Mouse (Mus musculus) B cell, adult 2 months (primary cell): ENCODE measurements around the gene Trim56.

Source experiments
- DNase-seq, 2 experiments: peaks; one replicate each; pipeline ENCODE4 v3.0.0; 2022

Gene Trim56

DNA sequence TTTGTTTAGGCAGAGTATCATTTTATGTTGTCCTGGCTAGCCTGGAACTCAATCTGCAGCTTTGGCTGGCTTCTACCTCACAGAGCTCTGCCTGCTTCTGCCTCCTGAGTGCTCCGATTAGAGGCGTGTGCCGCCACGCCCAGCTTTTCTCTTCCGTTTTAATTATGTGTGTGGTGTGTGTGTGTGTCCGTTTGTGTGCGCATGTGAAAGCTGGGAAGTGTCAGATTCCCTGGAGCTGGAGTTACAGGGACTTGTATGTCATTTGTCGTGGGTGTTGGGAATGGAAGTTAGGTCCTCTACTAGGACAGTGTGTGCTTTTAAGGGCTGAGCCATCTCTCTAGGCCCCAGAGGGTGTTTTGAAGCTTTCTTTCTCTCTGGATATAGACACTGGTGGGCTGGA, 42.9 kb downstream of the Trim56 start:
- DNase-seq = no peak

DNA sequence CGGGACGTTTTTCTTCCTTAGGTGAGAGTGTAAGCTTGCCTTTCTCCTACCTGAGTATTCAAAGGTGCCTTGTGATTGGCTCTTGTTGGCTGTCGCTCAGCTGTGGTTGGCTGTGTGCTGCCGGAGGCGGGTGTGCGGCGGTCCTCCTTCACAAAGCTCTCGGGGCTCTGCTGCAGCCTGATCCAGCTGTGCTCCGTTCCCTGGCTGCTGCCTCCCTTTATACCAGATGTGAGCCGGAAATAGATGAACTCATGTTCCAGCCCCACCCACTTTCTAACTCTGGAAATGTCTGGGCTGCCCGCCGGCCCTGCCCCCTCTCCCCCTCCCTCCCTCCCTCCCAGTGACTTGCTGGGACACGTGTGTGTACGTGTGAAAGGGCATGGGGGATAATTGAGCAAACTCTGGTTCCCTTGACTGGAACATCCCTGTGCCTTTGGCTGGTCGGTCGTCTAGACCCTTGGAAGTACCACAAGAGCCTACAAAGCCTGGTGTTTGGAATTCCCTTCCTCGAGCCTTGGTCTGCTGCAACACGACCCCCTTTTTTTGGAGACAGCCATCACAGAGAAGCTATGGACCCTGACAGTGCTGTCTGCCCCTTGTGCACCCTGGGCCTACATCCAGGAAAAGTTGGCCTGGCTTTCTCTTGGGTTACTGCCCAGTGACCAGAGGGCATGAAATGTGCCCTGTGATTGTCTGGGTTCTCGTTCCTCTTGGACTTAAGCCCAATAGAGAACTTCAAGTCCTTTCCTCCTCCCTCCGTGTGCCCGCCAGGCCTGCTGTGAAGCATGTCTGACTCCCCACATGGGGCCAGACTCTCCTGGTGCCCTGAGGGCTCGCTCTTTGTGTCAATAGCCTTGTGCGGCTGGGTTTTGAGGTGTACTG, 43.7 kb downstream of the Trim56 start, which contains the start of gene Serpine1:
Gene Serpine1, minus strand, starts transcription at position 190 of the 882 bp plus-strand sequence.
- DNase-seq = peak; percentile 12 to 23

DNA sequence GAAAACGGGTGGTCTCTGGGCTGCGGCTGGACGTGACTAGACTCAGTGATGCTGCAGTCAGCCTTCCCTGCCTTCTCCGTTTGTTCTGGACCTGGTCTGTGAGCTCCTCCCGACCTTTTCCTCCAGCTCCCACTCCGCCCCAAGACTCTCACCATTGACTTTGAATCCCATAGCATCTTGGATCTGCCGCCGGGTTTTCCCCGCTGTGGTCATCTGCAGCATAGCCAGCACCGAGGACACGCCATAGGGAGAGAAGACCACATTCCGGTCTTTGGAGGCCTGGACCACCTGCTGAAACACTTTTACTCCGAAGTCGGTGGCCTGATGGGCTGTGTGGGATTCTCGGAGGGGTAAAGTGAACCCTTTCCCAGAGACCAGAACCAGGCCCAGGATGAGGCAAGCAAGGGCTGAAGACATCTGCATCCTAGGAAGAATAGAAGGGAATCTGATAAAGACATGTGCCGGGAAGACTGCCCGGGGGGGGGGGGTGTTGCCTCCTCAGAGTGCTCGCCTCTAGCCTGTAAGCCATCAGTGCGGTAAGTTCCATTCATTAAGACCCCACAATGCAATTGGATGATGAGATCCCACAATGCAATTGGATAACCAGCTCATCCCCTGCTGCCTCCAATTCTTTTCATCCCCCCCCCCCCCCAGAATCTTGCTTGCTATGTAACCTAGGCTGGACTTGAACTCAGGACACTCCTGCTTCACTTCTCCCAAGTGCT, 45.0 kb downstream of the Trim56 start:
- no peak for DNase-seq

GRCm38 (mm10) chr5:137068711-137069110, 47.3 kb downstream of the Trim56 start:
- no peak for DNase-seq

GRCm38 (mm10) chr5:137065923-137066322, 50.1 kb downstream of the Trim56 start:
- no peak for DNase-seq

- DNase-seq = no peak
These were observed 50.6 kb downstream of the Trim56 start for GRCm38 (mm10) chr5:137065454-137065853.

DNA sequence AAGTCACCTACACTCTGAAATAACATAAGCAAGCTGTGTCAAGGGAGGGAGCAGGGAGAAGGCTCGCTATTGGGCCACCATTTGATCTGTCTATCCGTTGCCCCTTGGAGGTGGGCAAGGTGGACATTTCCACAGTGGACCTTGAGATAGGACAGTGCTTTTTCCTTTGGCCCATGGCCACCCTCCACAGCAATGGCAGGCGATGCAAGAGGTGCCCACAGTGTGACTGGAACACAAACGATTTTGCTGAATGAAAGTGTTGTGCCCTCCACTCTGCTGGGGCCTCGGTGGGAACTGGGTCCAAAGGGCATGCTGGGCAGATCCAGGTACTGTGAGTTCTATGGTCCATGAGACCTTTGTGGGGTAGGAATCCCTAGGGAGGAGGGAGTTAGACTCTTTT, 53.4 kb downstream of the Trim56 start:
- no peak for DNase-seq

DNA sequence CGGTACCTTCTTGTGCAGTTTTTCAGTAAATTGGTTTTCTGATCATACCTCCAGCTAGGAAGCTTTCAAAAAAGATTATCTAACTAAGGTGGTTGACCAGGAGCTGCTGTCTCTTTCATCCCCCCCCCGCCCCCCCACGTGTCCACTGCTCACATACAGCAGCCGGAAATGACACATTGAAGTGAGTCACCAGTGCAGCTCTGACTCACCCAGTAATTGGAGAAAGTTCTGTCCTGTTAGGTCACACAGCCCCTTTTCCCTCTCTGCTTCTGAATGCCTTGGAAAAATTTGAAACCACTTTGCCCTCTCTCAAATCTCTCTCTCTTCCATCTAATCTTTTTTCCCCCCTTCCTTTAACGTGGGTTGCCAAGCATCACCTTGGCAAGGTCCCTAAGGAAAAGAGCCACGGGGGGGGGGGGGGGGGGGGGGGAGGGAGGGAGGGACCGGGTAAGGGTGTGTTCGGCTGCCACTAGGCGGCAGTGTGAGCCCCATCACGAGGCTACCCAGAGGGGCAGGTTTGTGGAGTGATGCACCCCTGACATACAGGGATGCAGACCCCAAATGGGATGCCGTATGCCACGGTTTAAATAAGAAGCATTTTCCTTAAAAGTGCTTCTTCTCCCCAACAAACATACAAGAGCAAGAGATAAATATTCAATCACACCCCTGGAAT, 54.1 kb downstream of the Trim56 start:
- DNase-seq = peak; percentile 49 to 54
